Mouse (Mus musculus): ENCODE data around the gene Sorcs3. TPM values are rescaled to one million over a fixed set of nuclear protein-coding genes. Genes with fewer than 3 reads are reported as not detected.

Sorcs3 gene
- polyA plus RNA-seq, 1 experiment from 2014 or later: 7.2 TPM

- Histone ChIP-seq H3K27ac (replicated peaks) (no peak overlapping the region), H3K4me1 (no peaks in the 10 kb centered on the region), H3K36me3 (no peaks in the 10 kb centered on the region), H3K27me3 (no peaks in the 10 kb centered on the region), H3K4me2 (replicated peaks) (no peak overlapping the region), H3K9ac (replicated peaks) (no peak overlapping the region), H3K4me3 (no peak overlapping the region), H3K9me3 (0 out of 2 replicates have a peak, but pooled peaks cover 2% of the 10 kb centered on the region)
- ATAC-seq (replicated peaks): no peak
Observed at GRCm38 (mm10) chr19:48215379-48215778, 9.6 kb downstream of the Sorcs3 start.

- Histone ChIP-seq H3K4me2 (replicated peaks) (peak overlapping the region; percentile 29), H3K36me3 (no peaks in the 10 kb centered on the region), H3K27me3 (0 out of 2 replicates have a peak, but pooled peaks cover 6% of the 10 kb centered on the region), H3K4me1 (peaks cover 20% of the 10 kb centered on the region), H3K4me3 (0 out of 2 replicates have a peak overlapping the region, but pooled peaks have one; percentile 1), H3K27ac (replicated peaks) (no peak overlapping the region), H3K9me3 (no peaks in the 10 kb centered on the region), H3K9ac (replicated peaks) (no peak overlapping the region)
- ATAC-seq (replicated peaks): peak; percentile 51
- 8% methylated on average over 13 of the region's 13 CpGs for WGBS
Observed at GRCm38 (mm10) chr19:48237786-48238372, 32.1 kb downstream of the Sorcs3 start.

- 0 out of 2 replicates have a peak overlapping the region, but pooled peaks have one; percentile 1 for H3K4me3 ChIP-seq
- 22% methylated on average over 9 of the region's 9 CpGs for WGBS
- H3K9ac ChIP-seq (replicated peaks): no peak overlapping the region
- H3K27me3 ChIP-seq: 0 out of 2 replicates have a peak, but pooled peaks cover 6% of the 10 kb centered on the region
- H3K4me2 ChIP-seq (replicated peaks): peak overlapping the region; percentile 29
- H3K4me1 ChIP-seq: peaks cover 20% of the 10 kb centered on the region
- H3K27ac ChIP-seq (replicated peaks): no peak overlapping the region
- no peaks in the 10 kb centered on the region for H3K9me3 ChIP-seq
- H3K36me3 ChIP-seq: no peaks in the 10 kb centered on the region
- ATAC-seq (replicated peaks): peak; percentile 41; the same call in 1 of the 2 replicates
Observed at GRCm38 (mm10) chr19:48238391-48238790, 32.6 kb downstream of the Sorcs3 start.

- H3K36me3 ChIP-seq: no peaks in the 10 kb centered on the region
- H3K4me3 ChIP-seq: no peak overlapping the region
- 15% methylated on average over 2 of the region's 2 CpGs for WGBS
- no peaks in the 10 kb centered on the region for H3K9me3 ChIP-seq
- peaks cover 20% of the 10 kb centered on the region for H3K4me1 ChIP-seq
- H3K27me3 ChIP-seq: 0 out of 2 replicates have a peak, but pooled peaks cover 4% of the 10 kb centered on the region
- no peak overlapping the region for H3K9ac ChIP-seq (replicated peaks)
- H3K27ac ChIP-seq (replicated peaks): no peak overlapping the region
- no peak overlapping the region for H3K4me2 ChIP-seq (replicated peaks)
- peak; percentile 42; the same call in 1 of the 2 replicates for ATAC-seq (replicated peaks)
Observed at GRCm38 (mm10) chr19:48240960-48241359, 35.1 kb downstream of the Sorcs3 start.

- Histone ChIP-seq H3K4me2 (replicated peaks) (no peak overlapping the region), H3K9ac (replicated peaks) (no peak overlapping the region), H3K9me3 (no peaks in the 10 kb centered on the region), H3K36me3 (no peaks in the 10 kb centered on the region), H3K27me3 (no peaks in the 10 kb centered on the region), H3K4me1 (peaks cover 6% of the 10 kb centered on the region; the same call in 1 of the 2 replicates), H3K4me3 (no peak overlapping the region), H3K27ac (replicated peaks) (no peak overlapping the region)
- ATAC-seq (replicated peaks): no peak
- WGBS: 76% methylated on average over 3 of the region's 3 CpGs
Observed at GRCm38 (mm10) chr19:48244036-48244435, 38.2 kb downstream of the Sorcs3 start.

GRCm38 (mm10) chr19:48259223-48259622, 53.4 kb downstream of the Sorcs3 start:
- no peaks in the 10 kb centered on the region for H3K27me3 ChIP-seq
- H3K9ac ChIP-seq (replicated peaks): no peak overlapping the region
- H3K36me3 ChIP-seq: no peaks in the 10 kb centered on the region
- H3K4me2 ChIP-seq (replicated peaks): no peak overlapping the region
- WGBS: 79% methylated on average over 7 of the region's 7 CpGs
- ATAC-seq (replicated peaks): no peak
- no peak overlapping the region for H3K4me3 ChIP-seq
- no peaks in the 10 kb centered on the region for H3K9me3 ChIP-seq
- no peak overlapping the region for H3K27ac ChIP-seq (replicated peaks)
- no peaks in the 10 kb centered on the region for H3K4me1 ChIP-seq

GRCm38 (mm10) chr19:48260671-48261070, 54.8 kb downstream of the Sorcs3 start:
- no peak overlapping the region for H3K4me2 ChIP-seq (replicated peaks)
- no peaks in the 10 kb centered on the region for H3K9me3 ChIP-seq
- peak; percentile 46; the same call in 1 of the 2 replicates for ATAC-seq (replicated peaks)
- no peaks in the 10 kb centered on the region for H3K36me3 ChIP-seq
- no peak overlapping the region for H3K4me3 ChIP-seq
- H3K9ac ChIP-seq (replicated peaks): no peak overlapping the region
- no peak overlapping the region for H3K27ac ChIP-seq (replicated peaks)
- H3K4me1 ChIP-seq: no peaks in the 10 kb centered on the region
- 61% methylated on average over 8 of the region's 8 CpGs for WGBS
- no peaks in the 10 kb centered on the region for H3K27me3 ChIP-seq

- 66% methylated on average over 5 of the region's 5 CpGs for WGBS
- Histone ChIP-seq H3K27me3 (no peaks in the 10 kb centered on the region), H3K9ac (replicated peaks) (no peak overlapping the region), H3K4me2 (replicated peaks) (no peak overlapping the region), H3K27ac (replicated peaks) (no peak overlapping the region), H3K4me1 (no peaks in the 10 kb centered on the region), H3K9me3 (no peaks in the 10 kb centered on the region), H3K36me3 (no peaks in the 10 kb centered on the region), H3K4me3 (no peak overlapping the region)
- ATAC-seq (replicated peaks): no peak
Observed at GRCm38 (mm10) chr19:48263750-48264149, 57.9 kb downstream of the Sorcs3 start.

GRCm38 (mm10) chr19:48280273-48280672, 74.4 kb downstream of the Sorcs3 start:
- H3K9ac ChIP-seq (replicated peaks): no peak overlapping the region
- H3K27me3 ChIP-seq: no peaks in the 10 kb centered on the region
- peaks cover 11% of the 10 kb centered on the region for H3K4me1 ChIP-seq
- no peak overlapping the region for H3K27ac ChIP-seq (replicated peaks)
- H3K4me2 ChIP-seq (replicated peaks): no peak overlapping the region
- no peaks in the 10 kb centered on the region for H3K9me3 ChIP-seq
- no peaks in the 10 kb centered on the region for H3K36me3 ChIP-seq
- 37% methylated on average over 8 of the region's 8 CpGs for WGBS
- ATAC-seq (replicated peaks): no peak
- no peak overlapping the region for H3K4me3 ChIP-seq

GRCm38 (mm10) chr19:48282250-48282649, 76.4 kb downstream of the Sorcs3 start:
- H3K9ac ChIP-seq (replicated peaks): no peak overlapping the region
- 36% methylated on average over 6 of the region's 6 CpGs for WGBS
- H3K4me3 ChIP-seq: no peak overlapping the region
- H3K36me3 ChIP-seq: no peaks in the 10 kb centered on the region
- H3K4me1 ChIP-seq: peaks cover 11% of the 10 kb centered on the region
- H3K27ac ChIP-seq (replicated peaks): no peak overlapping the region
- H3K4me2 ChIP-seq (replicated peaks): no peak overlapping the region
- ATAC-seq (replicated peaks): peak; percentile 76
- no peaks in the 10 kb centered on the region for H3K27me3 ChIP-seq
- no peaks in the 10 kb centered on the region for H3K9me3 ChIP-seq

- 24% methylated on average over 4 of the region's 4 CpGs for WGBS
- Histone ChIP-seq H3K4me1 (peaks cover 11% of the 10 kb centered on the region), H3K9me3 (no peaks in the 10 kb centered on the region), H3K36me3 (no peaks in the 10 kb centered on the region), H3K27ac (replicated peaks) (no peak overlapping the region), H3K4me3 (no peak overlapping the region), H3K27me3 (no peaks in the 10 kb centered on the region), H3K9ac (replicated peaks) (no peak overlapping the region), H3K4me2 (replicated peaks) (no peak overlapping the region)
- peak; percentile 53; the same call in 1 of the 2 replicates for ATAC-seq (replicated peaks)
Observed at GRCm38 (mm10) chr19:48283217-48283616, 77.4 kb downstream of the Sorcs3 start.

- ATAC-seq (replicated peaks): 0 out of 2 replicates have a peak, but pooled peaks have one; percentile 37
- H3K36me3 ChIP-seq: no peaks in the 10 kb centered on the region
- no peak overlapping the region for H3K27ac ChIP-seq (replicated peaks)
- 43% methylated on average over 10 of the region's 10 CpGs for WGBS
- no peaks in the 10 kb centered on the region for H3K9me3 ChIP-seq
- H3K4me1 ChIP-seq: peaks cover 11% of the 10 kb centered on the region
- H3K4me2 ChIP-seq (replicated peaks): no peak overlapping the region
- H3K27me3 ChIP-seq: no peaks in the 10 kb centered on the region
- no peak overlapping the region for H3K4me3 ChIP-seq
- H3K9ac ChIP-seq (replicated peaks): no peak overlapping the region
Observed at GRCm38 (mm10) chr19:48285602-48286225, 79.9 kb downstream of the Sorcs3 start.
